Mouse (Mus musculus) cortical plate, adult 2 months (tissue): ENCODE measurements around the gene Zbtb49.

ENCODE experiments used
- CTCF ChIP-seq: fragments of 200-500 bp; IDR thresholded peaks from 2 replicates; pipeline ENCODE4 v1.5.1; 2011; ENCODE audit warnings: mild to moderate bottlenecking, control low read depth, low read length; ENCODE audit not compliant: insufficient read depth; ENCODE audit errors: extremely low read depth
- POLR2A ChIP-seq: fragments of 200-500 bp; IDR thresholded peaks from 2 replicates; pipeline ENCODE4 v1.6.1; 2011; ENCODE audit warnings: mild to moderate bottlenecking, low read length, control low read depth; ENCODE audit not compliant: insufficient read depth; ENCODE audit errors: extremely low read depth

DNA sequence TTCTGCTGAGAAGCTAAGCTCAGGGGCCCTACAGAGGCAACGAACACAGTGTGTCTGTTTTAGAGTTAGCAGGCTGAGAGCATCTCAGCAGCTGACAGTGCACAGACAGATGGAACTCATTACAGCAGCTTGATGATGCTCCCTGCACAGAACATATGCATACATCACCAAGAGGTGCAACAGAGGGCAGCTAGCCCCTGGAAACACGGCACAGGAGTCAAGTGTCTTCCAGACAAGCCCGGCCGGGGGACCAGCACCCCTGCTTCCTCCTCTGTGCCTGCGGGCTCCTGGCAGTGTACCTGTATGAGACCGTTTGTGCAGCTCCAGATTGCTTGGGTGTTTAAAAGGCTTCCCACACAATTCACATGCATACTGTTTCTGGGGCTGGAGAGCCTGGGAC, 7.2 kb downstream of the Zbtb49 start:
- TF ChIP-seq CTCF (no peak), POLR2A (no peak)
